Mouse (Mus musculus) lung, embryonic 16.5 days (tissue): Measurements from ENCODE around the gene Ppp2ca. TPM values are rescaled to one million over a fixed set of nuclear protein-coding genes. Genes with fewer than 3 reads are reported as not detected.

Experiments used
- ATAC-seq: fragments of 200-750 bp; cut with Nextera tagmentation; 2 replicates; pipeline ENCODE4 v1.8.0; 2017; ENCODE audit warnings: low read depth, mild to moderate bottlenecking, moderate library complexity
- H3K27ac ChIP-seq: fragments of 300-500 bp; sonication (generic); 2 replicates; pipeline ENCODE4 v1.5.1; 2014; ENCODE audit warnings: mild to moderate bottlenecking, control low read depth, low read length
- H3K27me3 ChIP-seq: fragments of 300-500 bp; sonication (generic); 2 replicates; pipeline ENCODE4 v1.6.1; 2014; ENCODE audit warnings: low read depth, low read length, mixed read lengths; ENCODE audit not compliant: control insufficient read depth, insufficient read depth
- H3K36me3 ChIP-seq: fragments of 300-500 bp; sonication (generic); 2 replicates; pipeline ENCODE4 v1.6.1; 2014; ENCODE audit warnings: low read length; ENCODE audit not compliant: control insufficient read depth, insufficient read depth
- H3K4me1 ChIP-seq: fragments of 300-500 bp; sonication (generic); replicated peaks from 2 replicates; pipeline ENCODE4 v1.6.1; 2014; ENCODE audit warnings: low read length, mixed read lengths; ENCODE audit not compliant: control insufficient read depth, insufficient read depth
- H3K4me2 ChIP-seq: fragments of 300-500 bp; sonication (generic); 2 replicates; pipeline ENCODE4 v1.6.1; 2014; ENCODE audit warnings: low read depth, low read length, control low read depth
- H3K4me3 ChIP-seq: fragments of 300-500 bp; sonication (generic); 2 replicates; pipeline ENCODE4 v1.5.1; 2014; ENCODE audit warnings: mild to moderate bottlenecking, low read length, control low read depth
- H3K9ac ChIP-seq: fragments of 300-500 bp; sonication (generic); 2 replicates; pipeline ENCODE4 v1.6.1; 2014; ENCODE audit warnings: low read length, control low read depth
- H3K9me3 ChIP-seq: fragments of 300-500 bp; sonication (generic); 2 replicates; pipeline ENCODE4 v1.6.1; 2016; ENCODE audit warnings: low read length; ENCODE audit not compliant: control insufficient read depth
- WGBS: fragments of 180-500 bp; shearing (Covaris S2); extraction: QIAGEN DNeasy Blood & Tissue Kit; methylation state at CpG from one replicate; pipeline ENCODE4 v1.1.7; 2014; 5-methylcytosine and 5-hydroxymethylcytosine counted together
- polyA plus RNA-seq: library from polyadenylated mRNA; unstranded; fragments of >200 nt; fragmentation: Nextera tagmentation; extraction: Ambion mirVana; gene quantifications from 2 replicates; pipeline ENCODE4 v1.2.1, GENCODE M21; 2015

Ppp2ca gene
- polyA plus RNA-seq, 1 experiment from 2014 or later, result 62.7 TPM

DNA sequence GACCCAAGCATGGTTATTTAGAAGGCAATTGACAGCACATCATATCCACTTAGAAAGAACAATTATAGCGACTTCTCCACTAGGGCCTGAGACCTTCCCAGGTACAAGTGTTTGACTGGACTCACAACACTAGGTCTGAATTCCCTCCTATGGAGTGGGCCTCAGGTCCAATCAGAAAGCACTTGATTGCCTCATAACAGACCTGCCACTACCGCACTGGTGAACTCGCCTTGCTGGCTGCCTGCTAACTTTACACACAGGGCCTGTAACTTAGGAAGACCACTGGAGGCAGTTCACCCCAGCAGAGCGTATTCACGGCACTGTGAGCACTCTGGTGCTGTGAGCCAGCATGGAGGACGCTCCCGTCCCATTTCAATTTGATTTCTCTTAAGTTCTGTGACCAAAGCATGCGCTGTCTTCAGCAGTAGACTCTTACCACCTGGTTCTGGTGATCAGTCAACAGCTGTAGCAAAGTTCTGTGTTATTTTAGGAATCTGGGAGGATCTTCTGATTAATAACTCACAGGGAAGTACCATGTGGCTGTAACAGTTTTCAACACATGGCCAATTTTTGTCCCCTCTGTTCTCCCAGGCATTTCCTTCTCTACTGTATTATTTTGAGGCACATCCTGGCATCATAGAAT lies 24.8 kb upstream of the Ppp2ca start:
- ATAC-seq, result no peak
- 71% methylated on average over 8 of the region's 8 CpGs for WGBS

DNA sequence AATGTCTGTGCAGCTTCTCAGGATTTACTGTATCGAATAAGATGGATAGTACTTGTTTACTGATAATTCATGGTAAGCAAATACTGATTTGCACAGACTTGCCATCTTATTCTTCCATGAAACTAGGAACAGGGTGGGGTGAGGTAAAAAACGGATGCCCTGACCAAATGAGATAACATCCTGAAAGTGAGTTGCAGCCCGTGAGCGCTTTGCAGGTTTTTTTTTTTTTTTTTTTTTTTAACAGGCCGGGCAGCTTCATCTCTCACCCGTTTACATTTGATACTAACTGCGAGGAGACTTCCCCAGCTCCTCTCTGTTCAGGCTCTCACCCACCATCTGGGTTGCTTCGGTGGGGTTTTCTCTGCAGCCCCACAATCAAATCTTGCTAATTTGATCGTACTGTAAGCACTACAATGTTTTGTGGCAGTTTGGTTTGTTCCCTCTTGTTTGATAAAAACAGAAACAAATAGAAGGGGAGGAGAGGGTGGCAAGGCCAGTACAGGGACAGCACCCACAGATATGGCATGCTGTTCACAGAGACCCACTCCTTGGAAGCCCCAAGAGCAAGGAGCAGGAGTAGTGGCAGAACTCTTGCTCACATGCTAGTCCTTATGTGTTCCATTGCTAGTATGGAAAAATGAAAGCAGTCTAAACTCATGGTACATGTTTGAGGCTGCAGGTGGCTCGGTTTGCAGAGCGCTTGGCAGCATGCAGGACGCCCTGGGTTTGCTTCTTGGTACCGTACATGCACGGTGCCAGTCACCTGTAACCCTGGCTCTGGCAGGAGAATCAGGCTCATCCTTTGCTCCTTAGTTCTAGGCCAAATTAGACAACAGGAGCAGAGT lies 23.6 kb upstream of the Ppp2ca start:
- Histone ChIP-seq H3K9ac (no peak overlapping the region), H3K36me3 (no peaks in the 10 kb centered on the region), H3K9me3 (no peaks in the 10 kb centered on the region), H3K4me2 (no peak overlapping the region), H3K4me1 (no peaks in the 10 kb centered on the region; the same call in 1 of the 2 replicates), H3K27me3 (no peaks in the 10 kb centered on the region), H3K27ac (no peak overlapping the region), H3K4me3 (no peak overlapping the region)
- WGBS, result 50% methylated on average over 14 of the region's 14 CpGs
- ATAC-seq, result no peak

More for the DNA sequence above, 24.8 kb upstream of the Ppp2ca start:
- Histone ChIP-seq H3K27ac (no peak overlapping the region), H3K4me3 (no peak overlapping the region), H3K27me3 (no peaks in the 10 kb centered on the region), H3K36me3 (no peaks in the 10 kb centered on the region), H3K4me2 (no peak overlapping the region), H3K4me1 (no peaks in the 10 kb centered on the region; the same call in 1 of the 2 replicates), H3K9ac (no peak overlapping the region), H3K9me3 (no peaks in the 10 kb centered on the region)

DNA sequence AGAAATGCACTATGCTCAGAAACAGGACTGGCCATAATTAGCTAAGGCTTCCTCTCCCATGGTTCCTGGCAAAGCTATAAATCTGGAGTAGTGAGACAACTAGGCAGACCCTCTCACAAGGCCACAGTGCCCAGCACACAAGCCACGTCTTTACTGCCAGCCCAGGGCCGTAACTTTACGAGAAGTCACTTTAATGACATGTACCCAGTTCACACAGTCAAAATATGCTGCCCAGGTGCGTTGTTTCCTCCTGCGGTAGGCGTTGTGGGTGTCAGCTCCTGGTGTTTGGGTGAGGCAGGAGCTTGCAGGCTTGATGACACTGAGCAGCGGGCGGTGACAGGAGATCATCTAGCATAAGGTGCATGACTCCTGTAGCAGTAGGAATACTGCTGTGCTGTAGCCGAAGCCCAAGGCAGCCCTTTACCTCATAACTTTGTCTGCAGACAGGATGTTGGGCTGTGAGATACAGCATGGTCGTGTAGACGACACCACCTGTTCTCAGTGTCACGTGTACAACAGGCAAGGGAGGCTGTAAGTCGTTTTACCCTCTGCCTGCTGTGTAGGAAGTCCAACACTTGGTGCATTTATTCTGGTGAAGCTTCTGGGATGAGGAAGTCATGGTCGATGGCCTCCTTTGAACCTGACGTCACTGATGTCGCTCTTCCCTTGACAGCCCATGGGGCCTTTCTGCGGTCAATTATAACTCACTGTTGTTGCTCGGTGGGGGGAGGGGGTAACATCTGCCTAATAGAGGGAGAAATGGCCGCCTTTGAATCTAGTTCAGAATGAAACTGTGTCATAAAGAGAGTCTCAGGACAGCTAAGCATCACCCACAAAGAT lies 22.5 kb upstream of the Ppp2ca start:
- no peak overlapping the region for H3K4me3 ChIP-seq
- no peak overlapping the region for H3K9ac ChIP-seq
- H3K27me3 ChIP-seq, result no peaks in the 10 kb centered on the region
- H3K4me2 ChIP-seq, result no peak overlapping the region
- H3K9me3 ChIP-seq, result no peaks in the 10 kb centered on the region
- 64% methylated on average over 19 of the region's 19 CpGs for WGBS
- ATAC-seq, result no peak
- H3K36me3 ChIP-seq, result no peaks in the 10 kb centered on the region
- H3K4me1 ChIP-seq, result no peaks in the 10 kb centered on the region; the same call in none of the 2 replicates
- no peak overlapping the region for H3K27ac ChIP-seq

DNA sequence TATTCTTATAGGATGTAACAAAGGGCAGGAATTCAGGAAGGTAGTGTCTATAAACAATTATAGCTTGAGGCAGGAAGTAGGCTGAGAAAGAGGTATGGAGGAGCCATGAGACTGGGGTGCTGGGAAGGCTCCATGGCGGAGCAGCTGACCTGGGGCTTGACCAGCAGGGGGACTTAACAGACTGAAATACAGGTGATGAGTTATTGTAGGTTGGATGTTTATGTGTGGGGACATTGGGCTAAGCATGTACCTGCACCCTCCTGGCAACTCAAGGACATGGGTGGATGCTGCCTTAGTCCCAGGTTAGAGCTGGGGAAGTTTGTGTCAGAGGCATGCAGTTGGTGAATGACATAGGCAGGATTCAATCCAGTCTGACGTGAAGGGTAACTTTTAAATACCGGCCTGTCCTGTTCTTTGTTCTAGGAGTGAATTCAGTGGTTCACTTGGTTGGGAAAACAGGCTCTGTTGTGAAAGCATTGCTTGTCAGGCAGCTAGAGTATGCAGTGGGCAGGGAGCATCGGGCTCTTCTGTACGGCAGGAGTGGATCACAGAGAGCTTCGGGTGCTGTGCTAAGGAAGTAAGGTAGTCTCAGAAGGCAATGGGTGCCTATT lies 21.6 kb upstream of the Ppp2ca start:
- H3K27me3 ChIP-seq, result no peaks in the 10 kb centered on the region
- H3K4me1 ChIP-seq, result no peaks in the 10 kb centered on the region; the same call in none of the 2 replicates
- no peak overlapping the region for H3K4me2 ChIP-seq
- no peaks in the 10 kb centered on the region for H3K9me3 ChIP-seq
- 63% methylated on average over 6 of the region's 6 CpGs for WGBS
- H3K4me3 ChIP-seq, result no peak overlapping the region
- no peak for ATAC-seq
- H3K27ac ChIP-seq, result peak overlapping the region; percentile 2
- no peaks in the 10 kb centered on the region for H3K36me3 ChIP-seq
- no peak overlapping the region for H3K9ac ChIP-seq

DNA sequence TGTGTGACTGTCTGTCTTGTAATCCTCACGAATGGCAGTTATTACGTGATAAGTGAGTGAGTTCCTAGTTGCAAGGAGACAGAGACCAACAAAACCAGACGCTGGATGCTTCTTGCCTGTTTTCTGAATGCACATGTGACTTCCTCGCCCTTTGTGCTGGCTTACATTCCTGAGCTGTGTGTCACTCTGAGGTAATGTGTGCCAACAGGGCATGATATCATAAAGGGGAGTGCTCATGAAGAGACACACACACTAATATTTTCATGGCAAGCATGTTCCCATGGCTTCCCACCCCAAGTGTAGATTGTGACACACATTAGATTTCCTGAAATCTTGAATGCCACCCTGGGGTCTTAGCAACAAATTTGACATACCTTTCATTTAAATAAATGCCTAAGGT lies 20.5 kb upstream of the Ppp2ca start:
- Histone ChIP-seq H3K4me3 (no peak overlapping the region), H3K36me3 (no peaks in the 10 kb centered on the region), H3K9me3 (no peaks in the 10 kb centered on the region), H3K9ac (no peak overlapping the region), H3K4me1 (no peaks in the 10 kb centered on the region; the same call in none of the 2 replicates), H3K4me2 (no peak overlapping the region), H3K27me3 (no peaks in the 10 kb centered on the region), H3K27ac (no peak overlapping the region)
- no peak for ATAC-seq
- WGBS, result 56% methylated on average over 4 of the region's 4 CpGs

DNA sequence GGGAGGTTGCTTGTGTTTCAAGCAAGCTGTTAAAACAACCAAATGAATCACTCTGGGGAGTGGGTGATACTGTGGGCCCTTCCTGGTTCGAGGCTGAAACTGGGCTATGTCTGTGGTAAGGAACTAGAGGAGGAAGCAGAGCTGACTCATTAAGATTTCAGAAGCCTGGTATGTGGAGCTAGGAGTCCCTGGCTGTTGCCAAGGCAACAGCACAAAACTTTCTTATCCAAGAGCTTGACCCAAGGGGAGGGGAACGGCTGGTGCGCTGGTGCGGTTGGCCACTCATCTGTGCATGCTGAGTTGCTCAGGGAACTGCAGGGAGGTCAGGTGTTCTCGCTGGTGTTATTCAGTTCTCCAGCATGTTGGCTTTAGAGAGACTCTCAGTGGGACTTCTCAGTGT lies 18.5 kb upstream of the Ppp2ca start:
- H3K4me2 ChIP-seq, result no peak overlapping the region
- no peak overlapping the region for H3K9ac ChIP-seq
- WGBS, result 17% methylated on average over 5 of the region's 5 CpGs
- H3K36me3 ChIP-seq, result no peaks in the 10 kb centered on the region
- no peaks in the 10 kb centered on the region for H3K27me3 ChIP-seq
- H3K9me3 ChIP-seq, result no peaks in the 10 kb centered on the region
- H3K4me1 ChIP-seq, result no peaks in the 10 kb centered on the region; the same call in none of the 2 replicates
- no peak overlapping the region for H3K4me3 ChIP-seq
- H3K27ac ChIP-seq, result peak overlapping the region; percentile 45; the same call in 1 of the 2 replicates
- ATAC-seq, result peak; percentile 90

DNA sequence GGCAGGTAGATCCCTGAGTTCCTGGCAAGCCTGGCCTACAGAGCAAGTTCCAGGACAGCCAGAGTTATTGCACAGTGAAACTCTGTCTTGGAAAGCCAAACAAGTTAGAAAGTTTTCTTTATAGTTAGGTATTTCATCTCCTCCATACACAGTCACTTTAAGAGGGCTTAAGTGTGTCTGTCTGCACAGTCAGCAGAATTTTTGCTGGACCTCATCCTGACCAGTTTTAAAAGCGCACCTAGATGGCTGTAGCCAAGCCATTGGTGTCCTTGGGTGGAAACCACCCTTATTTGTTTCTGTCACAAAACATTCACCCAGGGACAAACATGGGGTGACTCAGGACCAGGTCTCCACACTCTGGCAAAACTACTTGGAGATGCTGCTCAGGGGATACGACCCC lies 17.8 kb upstream of the Ppp2ca start:
- no peak overlapping the region for H3K4me3 ChIP-seq
- WGBS, result 83% methylated on average over 2 of the region's 2 CpGs
- H3K27me3 ChIP-seq, result no peaks in the 10 kb centered on the region
- ATAC-seq, result no peak
- H3K4me1 ChIP-seq, result no peaks in the 10 kb centered on the region; the same call in none of the 2 replicates
- H3K4me2 ChIP-seq, result no peak overlapping the region
- H3K36me3 ChIP-seq, result no peaks in the 10 kb centered on the region
- no peaks in the 10 kb centered on the region for H3K9me3 ChIP-seq
- peak overlapping the region; percentile 45; the same call in 1 of the 2 replicates for H3K27ac ChIP-seq
- H3K9ac ChIP-seq, result no peak overlapping the region

DNA sequence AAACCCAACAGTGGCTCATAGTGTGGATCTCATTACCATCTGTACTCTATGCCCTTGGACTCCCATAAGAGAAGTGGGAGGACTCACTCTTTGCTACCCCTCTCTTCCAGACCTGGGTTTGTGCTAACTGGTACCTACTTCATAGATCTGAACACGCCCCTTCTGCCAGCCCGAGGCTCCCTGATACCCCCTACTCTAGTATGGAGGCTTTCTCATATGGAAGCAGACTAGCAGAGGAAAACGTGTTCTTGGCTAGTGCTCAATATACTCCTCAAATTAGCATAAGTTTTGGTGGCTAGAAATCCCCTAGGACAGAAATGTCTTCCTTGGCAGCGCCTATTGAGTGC lies 12.7 kb upstream of the Ppp2ca start:
- H3K4me2 ChIP-seq, result no peak overlapping the region
- peaks cover 17% of the 10 kb centered on the region for H3K4me1 ChIP-seq

More for the DNA sequence above, 12.7 kb upstream of the Ppp2ca start:
- Histone ChIP-seq H3K27ac (peak overlapping the region; percentile 36), H3K4me3 (no peak overlapping the region), H3K9me3 (no peaks in the 10 kb centered on the region), H3K36me3 (no peaks in the 10 kb centered on the region), H3K27me3 (no peaks in the 10 kb centered on the region), H3K9ac (no peak overlapping the region)
- 0 out of 2 replicates have a peak, but pooled peaks have one; percentile 5 for ATAC-seq
- WGBS, result 39% methylated on average over 4 of the region's 4 CpGs
